Mouse (Mus musculus) gastrocnemius, postnatal 25 days (tissue): Measurements from ENCODE around the gene Nfia. TPM values are rescaled to one million over a fixed set of nuclear protein-coding genes. Genes with fewer than 3 reads are reported as not detected.

Experiments
- DNase-seq: peaks from one replicate; pipeline ENCODE4 v3.0.0; 2022
- total RNA-seq, 2 experiments: library from RNA; stranded (reverse); gene quantifications; 1 replicate in 1 of 2; 2 replicates in 1 of 2; pipeline ENCODE4 v1.2.3; 2021

Nfia gene
- total RNA-seq, 2 experiments from 2014 or later = 54.7 to 55.0 TPM

DNA sequence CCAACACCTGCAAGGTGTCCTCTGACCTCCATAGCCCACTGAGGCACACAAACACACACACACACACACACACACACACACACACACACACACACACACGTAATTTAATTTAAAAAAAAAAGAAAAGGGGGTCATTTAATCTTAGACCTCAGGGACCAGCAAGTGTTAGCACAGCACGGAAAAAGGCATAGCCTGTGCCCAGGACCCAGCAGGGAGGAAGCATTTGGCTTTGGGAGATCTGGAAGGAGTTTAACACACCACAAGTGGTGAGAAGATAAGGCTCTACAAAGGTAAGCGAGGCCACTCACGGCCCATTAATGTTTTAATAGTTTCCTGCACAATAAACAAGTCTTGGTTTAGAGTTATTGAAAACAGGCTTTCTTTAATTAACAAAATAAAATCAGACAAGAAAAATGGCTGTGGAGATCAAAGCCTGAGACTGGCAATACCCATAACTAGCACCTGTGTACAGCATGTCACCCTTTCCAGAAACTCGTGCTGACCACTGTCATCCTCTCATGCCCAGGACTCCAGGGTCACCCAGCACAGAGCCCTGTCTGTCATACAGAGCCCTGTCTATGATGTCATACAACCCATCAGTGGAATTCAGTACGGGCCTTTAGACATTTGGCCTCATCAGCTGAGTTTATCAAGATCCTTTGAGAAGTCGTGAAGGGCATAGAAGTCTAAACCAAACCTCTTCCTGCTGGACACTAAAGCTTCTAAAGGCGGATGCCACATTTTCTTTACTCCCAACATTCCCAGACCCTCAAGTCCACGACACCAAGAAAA is 332.6 kb downstream of the Nfia start:
- DNase-seq = no peak

DNA sequence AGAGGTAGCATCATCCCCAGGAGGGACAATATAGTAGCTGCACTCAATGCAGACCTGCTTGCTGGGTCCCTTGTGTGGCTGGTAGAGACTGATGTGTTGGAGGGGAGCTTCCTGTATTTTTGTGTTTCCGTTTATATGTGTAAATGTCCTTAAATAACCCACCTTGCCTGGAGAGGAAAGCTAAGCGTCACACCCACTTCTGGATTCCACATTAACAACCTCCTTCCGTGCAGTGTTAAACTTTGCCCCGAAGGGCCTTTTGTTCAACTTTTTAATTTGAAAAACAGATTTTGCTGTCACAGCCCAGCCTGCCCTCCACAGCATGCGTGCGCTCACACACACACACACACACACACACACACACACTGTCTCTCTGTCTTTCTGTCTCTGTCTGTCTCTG is 333.4 kb downstream of the Nfia start:
- DNase-seq = peak; percentile 48

DNA sequence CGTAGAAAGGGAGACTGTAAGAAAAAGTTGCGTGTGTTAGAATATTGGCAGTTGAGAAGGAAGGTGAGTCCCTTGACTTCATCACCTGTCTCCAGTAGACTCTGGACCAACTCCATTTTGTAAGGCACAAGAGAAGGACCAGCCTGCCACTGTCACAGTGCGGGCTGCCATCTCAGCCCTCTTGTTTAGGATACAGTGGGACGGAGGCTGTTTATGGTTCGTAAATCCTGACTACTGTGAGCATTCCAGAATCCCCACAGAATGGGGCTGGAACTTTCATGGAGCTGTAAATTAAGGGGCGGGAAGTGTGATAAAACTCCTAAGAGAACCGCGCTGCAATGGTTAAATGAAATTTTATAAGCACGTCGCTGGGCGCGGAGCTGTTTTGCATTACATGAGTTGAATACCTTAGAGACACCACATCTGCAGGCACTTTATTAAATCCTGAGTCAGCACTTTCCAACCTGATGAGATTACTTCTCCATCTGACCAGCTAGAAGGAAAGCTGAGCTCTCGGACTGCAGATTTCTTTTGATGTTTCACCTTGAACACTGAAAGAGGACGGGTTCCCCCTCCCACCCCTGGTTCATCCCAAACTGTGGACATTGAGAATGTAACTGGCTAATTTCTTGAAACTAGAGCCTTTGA is 334.0 kb downstream of the Nfia start:
- no peak for DNase-seq

DNA sequence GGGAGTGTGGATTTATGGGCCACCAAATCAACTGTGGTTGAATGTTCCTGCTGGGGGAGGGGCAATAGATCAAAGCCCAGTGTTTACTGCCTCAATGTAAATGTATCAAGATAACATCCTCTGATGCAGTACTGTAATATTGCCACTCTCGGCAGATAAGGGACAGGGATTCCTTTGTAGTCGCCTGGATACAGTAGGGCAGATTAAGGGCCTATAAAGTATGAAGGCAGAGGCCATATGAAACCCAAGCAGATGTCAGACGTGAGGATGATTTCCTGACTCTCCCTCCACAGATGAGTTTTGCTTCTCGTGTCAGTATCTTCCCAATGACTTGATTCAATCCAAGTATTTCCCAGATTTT is 334.5 kb downstream of the Nfia start:
- no peak for DNase-seq

DNA sequence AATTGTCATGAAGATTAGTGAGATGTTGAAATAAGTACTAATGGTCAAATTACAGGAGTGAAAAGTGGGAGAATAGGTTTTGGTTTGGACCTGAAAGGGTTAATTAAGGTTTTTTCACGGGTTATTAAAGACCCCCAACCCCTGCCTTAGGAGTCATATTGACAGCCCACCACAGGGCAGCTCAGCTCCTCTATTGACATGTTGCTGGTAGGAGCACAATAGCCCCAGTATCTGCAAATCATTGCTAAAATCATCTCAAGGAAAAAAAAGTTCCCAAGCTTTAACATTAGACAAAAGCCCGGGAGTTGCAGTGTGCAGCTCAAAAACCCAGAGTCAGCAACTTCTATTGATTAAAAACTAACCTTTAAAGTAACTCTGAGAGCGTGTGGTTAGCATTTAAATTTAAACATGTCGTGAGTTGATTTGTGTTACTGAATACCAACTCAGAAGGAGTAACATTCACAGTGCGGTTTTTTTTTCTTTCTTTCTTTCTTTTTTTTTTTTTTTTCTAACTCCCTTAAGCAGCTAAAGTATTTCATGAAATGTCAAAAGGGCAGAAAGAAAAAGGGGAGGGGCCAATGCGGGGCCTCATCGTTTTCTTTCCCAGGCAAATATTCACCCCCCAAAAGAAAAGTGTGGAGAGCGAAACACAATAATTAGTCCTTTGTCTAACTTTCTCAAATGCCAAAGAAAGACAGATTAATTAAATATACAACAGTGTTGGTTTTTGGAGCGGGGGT is 335.6 kb downstream of the Nfia start:
- no peak for DNase-seq

DNA sequence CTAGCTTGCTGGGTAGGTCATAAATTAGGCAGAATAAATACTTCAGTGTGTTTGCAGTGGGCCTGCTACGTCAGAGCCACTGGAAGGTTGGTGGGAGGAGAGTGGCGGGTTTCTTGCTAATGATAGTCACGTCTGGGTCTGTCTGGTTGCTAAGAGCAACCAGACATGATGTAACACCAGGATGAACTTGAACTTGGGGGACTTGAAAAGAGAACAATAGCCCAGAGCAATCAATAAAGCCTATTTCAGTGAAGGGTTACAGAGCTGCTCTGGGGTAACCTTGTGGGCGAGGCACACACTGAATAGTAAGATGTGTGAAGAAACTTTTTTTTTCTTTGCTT is 336.1 kb downstream of the Nfia start:
- no peak for DNase-seq

DNA sequence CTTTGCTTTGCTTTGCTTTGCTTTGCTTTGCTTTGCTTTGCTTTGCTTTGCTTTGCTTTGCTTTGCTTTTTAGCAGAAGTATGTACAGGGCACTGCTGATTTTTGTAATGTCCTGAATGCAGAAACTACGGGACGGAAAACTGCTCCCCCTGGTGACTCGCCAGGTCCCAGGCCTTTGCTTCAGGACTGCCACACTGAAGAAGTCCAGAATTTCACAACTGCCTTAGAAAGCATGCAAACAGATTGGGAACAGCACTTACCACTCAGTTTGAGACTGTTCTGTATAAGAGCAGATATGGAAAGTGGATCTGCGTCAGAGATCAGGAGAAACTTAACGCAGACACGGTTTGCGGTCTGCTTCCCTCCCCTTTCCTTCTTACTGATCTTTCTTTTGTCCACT is 336.5 kb downstream of the Nfia start:
- peak; percentile 69 for DNase-seq

DNA sequence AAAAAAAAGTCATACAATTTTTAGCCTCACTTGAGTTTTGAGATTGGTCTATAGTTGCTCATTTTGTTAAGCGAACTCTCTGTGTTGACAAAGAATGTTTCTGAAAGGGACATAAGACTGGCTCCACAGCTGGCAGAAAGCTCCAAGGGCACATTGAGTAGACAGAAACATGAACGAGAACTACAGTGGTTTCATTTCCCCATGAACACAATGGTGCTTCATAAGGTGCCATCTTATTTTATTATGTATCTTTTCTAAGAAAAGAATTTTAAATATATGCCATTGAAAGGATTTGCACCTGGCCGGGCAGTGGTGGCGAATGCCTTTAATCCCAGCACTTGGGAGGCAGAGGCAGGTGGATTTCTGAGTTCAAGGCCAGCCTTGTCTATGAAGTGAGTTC is 337.4 kb downstream of the Nfia start:
- no peak for DNase-seq

DNA sequence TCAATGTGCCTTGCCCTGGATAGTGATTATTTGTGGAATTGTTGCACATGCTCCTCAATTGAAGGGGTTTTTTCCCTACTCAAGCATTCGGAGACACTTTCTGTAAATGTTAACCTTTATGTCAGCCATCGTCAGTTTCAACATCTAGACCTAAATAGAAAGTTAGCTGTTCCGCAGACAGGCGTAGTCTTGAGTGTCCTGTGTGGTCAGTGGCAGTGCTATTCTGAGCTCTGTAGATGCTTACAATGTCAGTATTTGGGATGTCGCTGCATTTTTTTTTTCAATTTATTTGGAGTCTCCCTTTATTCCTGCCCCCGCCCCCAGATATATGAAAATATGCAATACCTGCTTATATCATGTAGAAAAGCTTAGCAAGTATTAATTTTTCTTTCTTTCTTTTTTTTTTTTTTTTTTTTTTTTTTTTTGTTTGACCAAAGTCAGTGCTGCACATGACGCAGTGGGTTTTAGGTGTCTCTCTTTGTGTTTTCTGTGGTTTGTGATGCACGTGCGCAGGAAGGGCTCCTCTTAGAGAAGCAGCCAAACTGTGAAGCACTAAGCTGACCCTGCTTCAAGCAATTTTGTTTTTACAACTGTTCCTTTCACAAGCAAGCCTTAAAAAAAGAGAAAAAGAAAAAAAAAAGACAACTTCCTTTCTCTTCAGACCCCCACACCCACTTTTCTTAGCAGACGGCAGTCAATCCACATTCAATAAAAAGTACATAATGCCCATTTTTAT is 340.9 kb downstream of the Nfia start:
- DNase-seq = no peak

DNA sequence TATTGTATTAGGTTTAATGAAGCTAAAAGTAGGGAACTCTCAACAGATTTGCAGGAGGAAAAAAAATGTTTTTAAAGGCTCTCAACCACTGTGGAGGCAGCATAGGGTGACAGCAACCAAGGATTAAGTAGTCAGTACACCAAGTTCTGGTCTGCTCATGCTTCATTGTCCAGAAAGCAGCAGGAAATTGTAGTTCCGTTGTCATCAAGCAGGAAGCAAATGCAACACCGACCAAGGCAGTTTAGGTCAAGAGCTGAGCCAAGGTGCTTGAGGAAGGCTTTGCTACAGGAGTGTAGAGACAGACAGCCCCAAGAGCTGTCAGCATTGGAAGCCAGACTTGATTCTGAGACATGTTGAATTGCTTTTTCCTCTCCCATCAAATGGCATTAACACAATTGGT is 342.4 kb downstream of the Nfia start:
- DNase-seq = no peak

DNA sequence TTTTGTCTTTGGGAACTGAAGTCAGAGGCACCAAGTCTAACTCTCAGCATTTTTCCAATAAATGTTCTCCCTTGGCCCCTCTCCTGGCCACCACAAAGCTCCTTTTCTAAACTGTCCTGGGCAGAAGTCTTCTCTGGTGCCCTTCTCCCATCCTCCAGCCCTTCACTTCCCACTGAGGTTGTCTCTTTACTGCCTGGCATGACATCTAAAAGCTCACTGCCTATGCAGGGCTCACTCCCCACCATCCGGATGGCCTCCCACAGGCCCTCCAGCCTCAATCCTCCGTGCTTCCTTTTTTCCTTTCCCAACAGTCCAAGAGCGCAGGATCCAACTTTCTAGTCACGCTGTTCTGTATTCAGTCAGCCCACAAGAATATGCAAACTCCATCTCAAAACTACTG is 342.9 kb downstream of the Nfia start:
- DNase-seq = no peak

DNA sequence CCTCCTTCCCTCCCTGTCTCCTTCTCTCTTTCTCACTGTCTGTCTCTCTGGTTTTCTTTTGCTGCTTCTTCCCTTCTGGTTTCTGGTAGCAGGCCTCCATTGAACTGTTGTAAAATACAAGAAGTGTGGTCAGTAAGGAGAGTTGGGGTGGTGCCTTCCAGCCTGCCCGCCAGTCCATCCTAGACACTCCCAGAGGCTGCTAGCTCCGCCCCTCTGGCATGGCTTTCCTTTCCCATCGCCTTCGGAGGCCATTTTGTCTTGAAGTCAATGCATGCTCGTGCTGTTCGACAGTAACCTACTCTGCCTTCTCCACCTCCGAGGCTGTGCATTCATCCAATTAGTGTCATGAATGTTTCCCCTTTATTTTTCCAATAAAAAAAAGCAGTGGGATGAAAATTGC is 343.5 kb downstream of the Nfia start:
- DNase-seq = no peak

DNA sequence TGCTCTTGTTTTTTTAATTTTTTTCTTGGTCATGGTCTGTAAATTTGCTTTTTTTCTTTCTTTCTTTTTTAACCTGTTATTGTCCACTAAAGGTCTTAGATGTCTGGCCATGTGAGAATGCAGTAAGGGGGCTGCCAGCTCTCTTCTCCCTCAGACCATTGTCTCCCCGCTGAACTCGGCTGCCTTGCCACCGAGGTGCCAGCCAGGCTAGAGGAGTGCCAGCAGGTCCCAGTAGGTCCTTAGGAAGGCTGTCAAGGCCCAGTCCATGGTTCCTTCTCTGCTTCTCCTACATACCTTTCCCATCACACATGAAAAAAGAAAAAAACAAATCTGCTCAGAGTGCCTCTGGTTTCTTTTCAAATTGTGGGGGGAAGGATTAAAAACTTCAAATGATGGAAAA is 345.6 kb downstream of the Nfia start:
- no peak for DNase-seq

DNA sequence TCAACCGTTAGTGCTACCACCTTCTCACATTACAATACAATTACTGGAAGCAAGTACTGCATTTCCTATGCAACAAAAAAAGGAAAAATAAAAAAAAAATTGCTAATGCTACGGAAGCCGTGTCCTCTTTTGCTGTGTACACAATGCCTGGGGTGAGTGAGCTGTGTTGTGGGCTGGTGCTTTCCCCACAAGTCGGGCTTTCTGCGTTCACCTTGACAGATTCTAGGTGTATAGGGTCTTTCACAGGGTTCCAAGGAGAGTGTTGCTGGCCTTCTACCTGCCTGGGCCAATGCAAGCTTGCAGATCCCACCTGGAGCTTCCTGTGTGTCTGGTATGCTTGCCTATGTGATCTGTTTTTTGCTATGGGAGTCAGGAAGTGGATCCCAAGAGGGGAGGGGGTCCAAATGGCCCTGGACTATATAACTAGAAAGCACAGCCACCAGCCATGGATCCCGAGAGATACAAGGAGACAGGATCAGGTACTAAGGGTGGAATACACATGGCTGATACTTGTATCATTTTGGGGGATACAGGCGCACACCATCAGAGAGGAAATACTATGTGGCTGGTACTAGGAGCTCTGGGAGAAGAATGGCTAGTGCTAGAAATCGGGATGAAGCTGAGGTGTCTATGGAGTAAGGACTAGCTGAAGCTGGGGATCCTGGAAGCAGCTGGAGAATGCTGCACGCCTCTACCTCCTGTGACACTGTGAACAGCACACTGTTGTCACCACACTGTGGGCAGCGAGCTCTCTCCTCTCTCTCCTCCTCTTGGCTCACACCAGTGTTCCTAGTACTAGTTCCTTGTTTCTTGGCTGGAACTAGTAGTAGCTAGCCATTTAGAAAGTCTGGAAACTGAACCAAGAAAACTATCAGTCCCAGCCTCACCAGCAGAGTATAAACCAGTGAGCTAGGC is 346.5 kb downstream of the Nfia start:
- DNase-seq = no peak

DNA sequence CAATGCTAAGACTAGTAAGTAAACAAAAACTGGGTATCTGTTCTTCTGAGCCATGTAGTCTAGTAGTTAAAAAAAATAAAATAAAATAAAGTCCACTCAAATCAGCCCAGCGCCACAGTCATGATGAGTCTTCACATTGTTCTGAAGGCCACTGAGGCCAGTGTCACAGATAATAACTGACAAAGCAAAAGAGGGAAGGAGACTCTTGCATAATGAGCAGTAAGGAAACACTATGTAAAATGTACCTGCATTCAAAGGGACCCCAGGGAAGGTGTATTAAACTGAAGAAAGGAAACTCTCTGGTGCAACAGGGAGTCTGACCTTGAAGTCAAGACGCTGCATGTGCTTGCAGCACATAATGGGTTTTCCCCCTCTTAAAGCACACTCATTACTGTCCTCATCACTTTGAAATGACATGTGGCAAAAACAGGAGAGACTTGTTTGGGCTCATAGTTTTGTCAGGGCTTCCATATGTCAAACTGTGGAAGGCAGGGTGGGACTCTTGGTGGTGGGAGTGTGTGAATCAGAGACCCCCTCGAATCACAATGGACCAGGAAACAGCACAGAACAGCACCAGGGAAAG is 347.5 kb downstream of the Nfia start:
- DNase-seq = no peak

DNA sequence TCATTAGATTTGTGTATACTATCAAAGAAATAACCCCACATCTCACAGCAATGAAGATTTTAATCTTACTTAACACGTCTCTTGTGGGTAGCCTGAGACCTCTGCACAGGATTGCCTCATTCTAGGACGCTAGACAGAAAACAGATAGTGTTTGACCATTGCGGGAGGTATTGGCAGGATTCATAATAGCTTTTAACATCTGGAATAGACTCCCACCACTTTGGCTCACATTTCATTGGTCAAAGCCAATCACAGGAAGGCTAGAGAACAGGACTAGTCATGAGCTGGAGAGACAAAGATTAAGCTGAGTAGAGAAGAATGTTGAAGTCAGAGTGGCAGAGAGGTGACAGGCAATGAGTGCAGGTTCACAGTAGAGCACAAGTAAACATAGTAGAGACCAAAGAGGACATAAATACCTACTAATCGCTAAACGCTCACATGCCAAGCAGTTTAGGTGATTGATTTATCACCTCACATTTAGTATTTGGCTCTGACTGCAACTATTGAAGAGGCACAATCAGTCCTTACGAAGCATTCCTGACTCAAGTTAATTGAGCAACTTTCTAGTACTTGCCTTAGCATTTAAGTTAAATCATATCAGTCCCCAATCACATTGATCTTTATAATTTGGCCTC is 348.3 kb downstream of the Nfia start:
- no peak for DNase-seq

DNA sequence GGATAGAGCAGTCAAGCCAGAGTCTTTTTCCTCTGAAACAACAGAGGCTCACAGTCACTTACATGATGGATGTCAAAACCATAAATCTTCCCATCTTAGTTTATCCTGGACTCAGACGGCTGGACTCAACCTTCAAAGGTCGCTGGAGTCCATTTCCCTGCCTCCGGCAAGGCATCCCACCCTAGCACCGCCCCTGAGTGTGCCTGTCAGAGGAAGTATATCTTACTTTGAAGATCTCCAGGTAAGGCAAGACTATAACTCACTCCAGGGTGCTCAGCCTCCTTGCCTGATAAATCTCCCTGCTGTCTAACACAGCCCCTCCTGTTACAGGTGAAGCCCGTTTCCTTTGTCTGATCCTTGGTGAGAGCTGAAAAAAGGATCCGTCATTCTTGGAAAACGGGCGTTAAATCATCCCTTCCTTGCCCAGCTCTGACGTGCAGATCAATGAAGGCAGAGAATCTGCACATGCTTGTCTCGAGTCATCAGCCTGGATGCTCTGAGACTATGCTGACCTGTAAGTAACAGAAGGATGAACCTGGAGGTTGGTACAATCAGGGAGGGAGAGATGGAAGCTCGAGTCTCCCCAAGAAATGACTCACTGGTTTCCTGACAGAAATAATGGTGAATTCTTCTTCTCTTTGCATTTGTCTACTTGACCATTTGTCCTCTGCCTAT is 353.6 kb downstream of the Nfia start:
- no peak for DNase-seq

DNA sequence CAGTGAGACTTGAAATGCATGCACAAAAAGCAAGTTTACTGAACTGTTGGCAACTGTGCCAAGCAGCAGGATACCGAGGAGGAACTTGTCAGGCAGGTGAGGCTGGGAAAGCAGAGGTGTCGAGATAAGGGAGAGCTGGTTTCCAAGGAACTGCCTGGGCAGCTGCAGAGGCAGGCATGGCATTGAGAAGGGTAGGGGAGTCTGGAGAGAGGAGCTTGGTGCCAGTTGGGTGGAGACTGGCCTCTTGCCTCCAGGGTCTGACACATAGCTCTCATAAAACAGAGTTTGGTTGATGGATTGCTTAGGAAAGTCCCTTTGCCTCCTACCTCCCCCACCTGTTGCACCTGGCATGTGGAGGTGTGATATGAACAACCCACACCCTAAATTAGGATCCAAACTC is 358.3 kb downstream of the Nfia start:
- no peak for DNase-seq

DNA sequence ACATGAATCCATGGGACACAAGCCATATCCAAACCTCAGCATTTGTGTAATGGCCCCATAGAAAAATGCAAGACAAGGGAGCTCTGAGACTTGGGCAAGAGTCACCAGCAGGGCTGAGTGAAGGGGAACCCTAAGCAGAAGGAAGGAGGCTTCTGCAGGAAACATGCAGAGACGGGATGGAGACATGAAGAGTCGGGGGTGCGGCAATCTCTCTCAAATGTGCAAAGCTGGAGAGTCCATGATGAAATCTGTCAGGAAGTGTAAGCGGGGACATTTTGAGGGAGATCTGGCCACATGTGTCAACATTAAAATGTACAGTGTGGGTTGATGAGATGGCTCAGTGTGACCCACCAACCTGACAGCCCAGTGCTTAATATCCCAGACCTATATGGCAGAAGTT is 361.5 kb downstream of the Nfia start:
- no peak for DNase-seq

DNA sequence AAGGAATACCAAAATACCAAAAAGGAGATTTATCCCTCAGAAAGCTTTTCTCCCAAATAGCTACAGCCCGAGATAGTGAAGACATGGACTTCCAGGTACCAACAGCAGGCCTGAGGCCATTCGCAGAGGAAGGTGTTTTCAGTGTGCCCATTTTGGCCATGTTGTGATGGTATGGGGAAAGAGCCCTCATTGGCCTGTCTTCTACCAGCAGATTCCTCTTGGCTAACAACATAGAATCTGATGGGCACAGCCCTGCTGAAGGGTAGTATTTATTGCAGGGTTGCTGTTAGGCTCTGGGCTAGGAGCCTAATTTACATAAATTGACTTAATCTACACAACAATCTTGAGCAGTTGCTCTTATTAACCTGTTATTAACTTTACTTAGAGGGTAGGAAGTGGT is 363.5 kb downstream of the Nfia start:
- no peak for DNase-seq
